Mouse (Mus musculus) liver, embryonic 14.5 days (tissue): ENCODE data around the gene 1190002N15Rik.

Experiments used
- CTCF ChIP-seq: IDR thresholded peaks from 2 replicates; pipeline ENCODE4 v1.5.1; 2016; ENCODE audit warnings: antibody characterized with exemption, low read depth, control low read depth
- EP300 ChIP-seq: IDR thresholded peaks from 2 replicates; pipeline ENCODE4 v1.6.1; 2016; ENCODE audit warnings: antibody characterized with exemption, low read depth

DNA sequence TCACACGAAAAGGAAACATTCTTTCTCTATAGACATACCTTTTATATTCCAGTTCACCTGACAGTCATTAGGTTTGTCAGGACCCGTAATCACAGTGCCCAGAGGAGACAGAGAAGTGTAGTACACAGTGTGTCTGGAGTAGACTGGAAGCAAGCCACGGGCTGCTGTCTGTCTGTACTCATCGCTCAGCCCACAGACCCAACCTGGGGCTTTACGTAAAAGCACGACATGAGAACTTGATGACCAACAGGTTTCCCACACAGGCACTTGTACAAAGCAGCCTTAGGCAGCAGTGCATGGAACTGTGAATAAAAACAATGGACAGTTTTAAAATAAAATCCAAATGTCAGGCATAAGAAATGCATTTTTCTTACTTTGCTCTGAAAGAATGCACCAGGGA, 58.5 kb downstream of the 1190002N15Rik start:
- TF ChIP-seq CTCF (no peak), EP300 (no peak)
